Mouse (Mus musculus): ENCODE data around the gene Rnf181.

Gene Rnf181

GRCm38 (mm10) chr6:72366844-72367443, at the start of gene Rnf181:
TSS of gene Rnf181 (minus strand) at chr6:72366956.
- in situ Hi-C loops (cut with MboI, MseI): no loop called here

GRCm38 (mm10) chr6:72415964-72416772, 49.4 kb upstream of the Rnf181 start:
- in situ Hi-C loops (cut with MboI, MseI): no loop called here

GRCm38 (mm10) chr6:72415181-72415580, 48.4 kb upstream of the Rnf181 start:
- in situ Hi-C loops (cut with MboI, MseI): no loop called here

- in situ Hi-C loops (cut with MboI, MseI): no loop called here
Measured at GRCm38 (mm10) chr6:72414076-72414756, 47.5 kb upstream of the Rnf181 start, which contains the start of gene Ggcx. TSS of gene Ggcx (plus strand) at chr6:72414308.

- in situ Hi-C loops (cut with MboI, MseI): no loop called here
Measured at GRCm38 (mm10) chr6:72410518-72410917, 43.8 kb upstream of the Rnf181 start.

- in situ Hi-C loops (cut with MboI, MseI): no loop called here
Measured at GRCm38 (mm10) chr6:72410003-72410402, 43.2 kb upstream of the Rnf181 start.

- in situ Hi-C loops (cut with MboI, MseI): no loop called here
Measured at GRCm38 (mm10) chr6:72409567-72409966, 42.8 kb upstream of the Rnf181 start.

GRCm38 (mm10) chr6:72407119-72407518, 40.4 kb upstream of the Rnf181 start:
- in situ Hi-C loops (cut with MboI, MseI): no loop called here

- in situ Hi-C loops (cut with MboI, MseI): no loop called here
Measured at GRCm38 (mm10) chr6:72405356-72405755, 38.6 kb upstream of the Rnf181 start.

- in situ Hi-C loops (cut with MboI, MseI): no loop called here
Measured at GRCm38 (mm10) chr6:72401875-72402274, 35.1 kb upstream of the Rnf181 start.

GRCm38 (mm10) chr6:72399967-72400366, 33.2 kb upstream of the Rnf181 start:
- in situ Hi-C loops (cut with MboI, MseI): no loop called here

- in situ Hi-C loops (cut with MboI, MseI): no loop called here
Measured at GRCm38 (mm10) chr6:72396837-72397251, 30.1 kb upstream of the Rnf181 start.

- in situ Hi-C loops (cut with MboI, MseI): no loop called here
Measured at GRCm38 (mm10) chr6:72392341-72392740, 25.6 kb upstream of the Rnf181 start.

GRCm38 (mm10) chr6:72390795-72391521, 24.2 kb upstream of the Rnf181 start:
- in situ Hi-C loops (cut with MboI, MseI): no loop called here

GRCm38 (mm10) chr6:72389941-72390771, 23.4 kb upstream of the Rnf181 start, which contains the start of gene Vamp8:
TSS of gene Vamp8 (minus strand) at chr6:72390703.
- in situ Hi-C loops (cut with MboI, MseI): loop anchor here (10.0 kb wide), 1 partner anchor 585 kb away; no protein-coding TSS in a partner anchor

GRCm38 (mm10) chr6:72389471-72389940, 22.8 kb upstream of the Rnf181 start:
- in situ Hi-C loops (cut with MboI, MseI): loop anchor here (10.0 kb wide), 1 partner anchor 585 kb away; no protein-coding TSS in a partner anchor

- in situ Hi-C loops (cut with MboI, MseI): loop anchor here (10.0 kb wide), 1 partner anchor 586 kb away; no protein-coding TSS in a partner anchor
Measured at GRCm38 (mm10) chr6:72388791-72389329, 22.1 kb upstream of the Rnf181 start.

- in situ Hi-C loops (cut with MboI, MseI): loop anchor here (10.0 kb wide), 1 partner anchor 587 kb away; no protein-coding TSS in a partner anchor
Measured at GRCm38 (mm10) chr6:72388266-72388665, 21.5 kb upstream of the Rnf181 start.

- in situ Hi-C loops (cut with MboI, MseI): loop anchor here (10.0 kb wide), 1 partner anchor 587 kb away; no protein-coding TSS in a partner anchor
Measured at GRCm38 (mm10) chr6:72387816-72388215, 21.1 kb upstream of the Rnf181 start.

GRCm38 (mm10) chr6:72386561-72386960, 19.8 kb upstream of the Rnf181 start:
- in situ Hi-C loops (cut with MboI, MseI): loop anchor here (10.0 kb wide), 1 partner anchor 588 kb away; no protein-coding TSS in a partner anchor

All from regulatory T cell (primary cell).